In genomic region chr9:56961591-56961990, GRCm38 (mm10) we compare ENCODE assay signal across 27 mouse cellular contexts. TPM values are rescaled to one million over a fixed set of nuclear protein-coding genes. Genes with fewer than 3 reads are reported as not detected.
A peak's percentile ranks its signal among the peaks of the same experiment; 100 is the strongest.
DNase-seq lines count a peak whose midpoint lies in the region; ATAC-seq and TF ChIP-seq lines count a peak whose summit lies in the region.
"Had no signal": no experiment of that assay in that cellular context is flagged by ENCODE, and none has a peak within 500 bp of the region (broad histone marks: within the 10 kb centered on the region; RNA-seq: fewer than 3 reads in every experiment).

No protein-coding gene starts in this region.

- no peaks in the 10 kb centered on the region for H3K9me3 ChIP-seq in hindbrain, postnatal 0 days (ENCODE audit: low read length)
- H3K9me3 ChIP-seq in hindbrain, embryonic 11.5 days (ENCODE audit: control insufficient read depth, low read length), result no peaks in the 10 kb centered on the region
- H3K9me3 ChIP-seq in liver, embryonic 11.5 days (ENCODE audit: control insufficient read depth, low read length), result no peaks in the 10 kb centered on the region
- no peaks in the 10 kb centered on the region for H3K9me3 ChIP-seq in MEL (replicated peaks; ENCODE audit: insufficient read depth, low read length)
- H3K9me3 ChIP-seq in limb, embryonic 10.5 days (replicated peaks), result no peaks in the 10 kb centered on the region
- H3K9me3 ChIP-seq: forebrain, embryonic 15.5 days; limb, embryonic 12.5 days; liver, embryonic 15.5 days; lung, embryonic 15.5 days had no signal

- DNase-seq in hindbrain, postnatal 0 days (ENCODE audit: low spot score), result no peak
- DNase-seq in hindbrain, embryonic 11.5 days (ENCODE audit: low spot score), result no peak
- no peak for DNase-seq in liver, adult 2 months (ENCODE audit: extremely low read depth, low read depth, low spot score)
- no peak for DNase-seq in liver, embryonic 11.5 days (ENCODE audit: low spot score)
- DNase-seq in MEL (ENCODE audit: low read depth, low spot score), result no peak
- DNase-seq in brain, embryonic 14.5 days (ENCODE audit: low read depth), result no peak
- no peak for DNase-seq in limb, embryonic 10.5 days (ENCODE audit: low spot score)
- DNase-seq: adrenal gland, postnatal 25 days; cerebellum, adult 9-10 months; cerebellum, postnatal 36 days; embryo, embryonic 11 days; heart, postnatal 14 days; kidney, postnatal 36 days; spleen, adult 18-20 months; thymus, postnatal 14 days had no signal

- H3K27me3 ChIP-seq in hindbrain, postnatal 0 days (ENCODE audit: insufficient read depth, low read length), result no peaks in the 10 kb centered on the region
- H3K27me3 ChIP-seq in hindbrain, embryonic 11.5 days (ENCODE audit: control insufficient read depth, insufficient read depth, low read length), result no peaks in the 10 kb centered on the region
- no peaks in the 10 kb centered on the region for H3K27me3 ChIP-seq in liver, adult 2 months (ENCODE audit: control insufficient read depth, insufficient read depth, low read length)
- H3K27me3 ChIP-seq in liver, embryonic 11.5 days (replicated peaks; ENCODE audit: control insufficient read depth, insufficient read depth, low read length), result no peaks in the 10 kb centered on the region
- H3K27me3 ChIP-seq in MEL (ENCODE audit: control insufficient read depth in 1 of 2, insufficient read depth in 2 of 2, low read length in 2 of 2), result no peaks in the 10 kb centered on the region
- H3K27me3 ChIP-seq in limb, embryonic 10.5 days (ENCODE audit: low read depth, poor library complexity, severe bottlenecking), result no peaks in the 10 kb centered on the region
- H3K27me3 ChIP-seq: embryonic facial prominence, embryonic 13.5 days; forebrain, embryonic 15.5 days; limb, embryonic 12.5 days; liver, embryonic 15.5 days; lung, embryonic 15.5 days had no signal

- no peak overlapping the region for H3K9ac ChIP-seq in hindbrain, postnatal 0 days (replicated peaks; ENCODE audit: low read length)
- no peak overlapping the region for H3K9ac ChIP-seq in hindbrain, embryonic 11.5 days (ENCODE audit: low read depth, low read length)
- H3K9ac ChIP-seq in liver, adult 2 months (ENCODE audit: low read depth, low read length), result no peak overlapping the region
- no peak overlapping the region for H3K9ac ChIP-seq in liver, embryonic 11.5 days (ENCODE audit: low read depth, low read length)
- no peak overlapping the region for H3K9ac ChIP-seq in MEL (ENCODE audit: control insufficient read depth, low read depth, low read length, poor library complexity, severe bottlenecking)
- H3K9ac ChIP-seq: embryonic facial prominence, embryonic 13.5 days; forebrain, embryonic 15.5 days; limb, embryonic 12.5 days; liver, embryonic 15.5 days; lung, embryonic 15.5 days had no signal

- no peak overlapping the region for H3K4me2 ChIP-seq in hindbrain, postnatal 0 days (ENCODE audit: low read depth, low read length)
- no peak overlapping the region for H3K4me2 ChIP-seq in hindbrain, embryonic 11.5 days (replicated peaks; ENCODE audit: low read depth, low read length)
- H3K4me2 ChIP-seq in liver, embryonic 11.5 days, result no peak overlapping the region
- H3K4me2 ChIP-seq: embryonic facial prominence, embryonic 13.5 days; forebrain, embryonic 15.5 days; limb, embryonic 12.5 days; liver, embryonic 15.5 days; lung, embryonic 15.5 days; midbrain, embryonic 11.5 days had no signal

- 95% methylated on average over 3 of the region's 3 CpGs for WGBS in hindbrain, postnatal 0 days
- 90% methylated on average over 3 of the region's 3 CpGs for WGBS in hindbrain, embryonic 11.5 days
- WGBS in liver, adult 2 months, result 98% methylated on average over 3 of the region's 3 CpGs
- 86% methylated on average over 3 of the region's 3 CpGs for WGBS in liver, embryonic 11.5 days
- 98% methylated on average over 3 of the region's 3 CpGs for WGBS in limb, embryonic 10.5 days

- no peak for TF ChIP-seq RAD21 in MEL (IDR thresholded peaks at IDR 0.05; ENCODE audit: low read depth, low read length)

- no peak overlapping the region for H3K27ac ChIP-seq in hindbrain, postnatal 0 days
- H3K27ac ChIP-seq in hindbrain, embryonic 11.5 days (ENCODE audit: low read depth, low read length), result no peak overlapping the region
- no peak overlapping the region for H3K27ac ChIP-seq in liver, adult 2 months (replicated peaks; ENCODE audit: insufficient read depth, low read depth, low read length)
- H3K27ac ChIP-seq in liver, embryonic 11.5 days (ENCODE audit: low read depth, low read length), result no peak overlapping the region
- H3K27ac ChIP-seq in MEL (ENCODE audit: control insufficient read depth, low read depth, low read length), result no peak overlapping the region
- no peak overlapping the region for H3K27ac ChIP-seq in limb, embryonic 10.5 days
- H3K27ac ChIP-seq: embryonic facial prominence, embryonic 13.5 days; forebrain, embryonic 10.5 days; forebrain, embryonic 15.5 days; hindbrain, embryonic 10.5 days; limb, embryonic 12.5 days; liver, embryonic 15.5 days; lung, embryonic 15.5 days had no signal

- no peak for TF ChIP-seq POLR2A in liver, adult 2 months (IDR thresholded peaks at IDR 0.05; ENCODE audit: extremely low read depth, insufficient read depth, low read length)
- no peak for TF ChIP-seq POLR2A in MEL (IDR thresholded peaks at IDR 0.05; ENCODE audit: control insufficient read depth in 1 of 2, insufficient read depth in 1 of 2, low read depth in 1 of 2, low read length in 2 of 2, poor library complexity in 1 of 2)
- TF ChIP-seq POLR2A in brain, embryonic 14.5 days (IDR thresholded peaks at IDR 0.05; ENCODE audit: borderline replicate concordance, extremely low read depth, insufficient read depth, insufficient read length, poor library complexity, severe bottlenecking), result no peak

- H3K36me3 ChIP-seq in hindbrain, postnatal 0 days (ENCODE audit: insufficient read depth, low read length), result peaks cover 6% of the 10 kb centered on the region
- 0 out of 2 replicates have a peak, but pooled peaks cover 5% of the 10 kb centered on the region for H3K36me3 ChIP-seq in hindbrain, embryonic 11.5 days (ENCODE audit: control insufficient read depth, insufficient read depth, low read length)
- peaks cover 20% of the 10 kb centered on the region for H3K36me3 ChIP-seq in liver, adult 2 months (ENCODE audit: control insufficient read depth, insufficient read depth, low read length)
- peaks cover 13% of the 10 kb centered on the region; the same call in 1 of the 2 replicates for H3K36me3 ChIP-seq in liver, embryonic 11.5 days (ENCODE audit: control insufficient read depth, insufficient read depth, low read length)
- peaks cover 2 to 9% of the 10 kb centered on the region in 2 experiments; a peak in 3 of 4 replicates for H3K36me3 ChIP-seq in MEL (ENCODE audit: control insufficient read depth in 1 of 2, insufficient read depth in 2 of 2, low read length in 2 of 2)
- peaks cover 50% of the 10 kb centered on the region for H3K36me3 ChIP-seq in limb, embryonic 10.5 days

- H3K4me3 ChIP-seq in hindbrain, postnatal 0 days (ENCODE audit: low read length), result no peak overlapping the region
- no peak overlapping the region for H3K4me3 ChIP-seq in hindbrain, embryonic 11.5 days (ENCODE audit: low read depth, low read length)
- H3K4me3 ChIP-seq in liver, adult 2 months (ENCODE audit: insufficient read depth, low read depth, low read length), result no peak overlapping the region
- no peak overlapping the region for H3K4me3 ChIP-seq in liver, embryonic 11.5 days (ENCODE audit: low read depth, low read length)
- H3K4me3 ChIP-seq in MEL (ENCODE audit: control insufficient read depth in 1 of 2, insufficient read depth in 1 of 2, low read depth in 2 of 2, low read length in 2 of 2), result no peak overlapping the region
- H3K4me3 ChIP-seq in limb, embryonic 10.5 days, result no peak overlapping the region
- H3K4me3 ChIP-seq: embryonic facial prominence, embryonic 13.5 days; forebrain, embryonic 10.5 days; forebrain, embryonic 15.5 days; hindbrain, embryonic 10.5 days; limb, embryonic 12.5 days; liver, embryonic 15.5 days; lung, embryonic 15.5 days had no signal

- no peaks in the 10 kb centered on the region for H3K4me1 ChIP-seq in hindbrain, postnatal 0 days (ENCODE audit: insufficient read depth, low read length)
- no peaks in the 10 kb centered on the region for H3K4me1 ChIP-seq in hindbrain, embryonic 11.5 days (replicated peaks; ENCODE audit: control insufficient read depth, insufficient read depth, low read length)
- H3K4me1 ChIP-seq in liver, adult 2 months (ENCODE audit: control insufficient read depth, insufficient read depth, low read length), result no peaks in the 10 kb centered on the region
- H3K4me1 ChIP-seq in liver, embryonic 11.5 days (replicated peaks; ENCODE audit: control insufficient read depth, insufficient read depth, low read length), result no peaks in the 10 kb centered on the region
- peaks cover 3 to 10% of the 10 kb centered on the region in 2 experiments for H3K4me1 ChIP-seq in MEL (ENCODE audit: control insufficient read depth in 1 of 2, insufficient read depth in 2 of 2, low read length in 2 of 2)
- peaks cover 3% of the 10 kb centered on the region; the same call in 1 of the 2 replicates for H3K4me1 ChIP-seq in limb, embryonic 10.5 days
- H3K4me1 ChIP-seq: embryonic facial prominence, embryonic 13.5 days; forebrain, embryonic 10.5 days; forebrain, embryonic 15.5 days; hindbrain, embryonic 10.5 days; limb, embryonic 12.5 days had no signal

- no peaks in the 10 kb centered on the region for H3K79me2 ChIP-seq in liver, adult 2 months (ENCODE audit: control insufficient read depth, insufficient read depth, low read length)
- no peaks in the 10 kb centered on the region for H3K79me2 ChIP-seq in MEL (ENCODE audit: control insufficient read depth, insufficient read depth, low read length, poor library complexity)

- ATAC-seq in hindbrain, postnatal 0 days, result no peak
- ATAC-seq in hindbrain, embryonic 11.5 days (ENCODE audit: low FRiP score), result no peak
- no peak for ATAC-seq in liver, embryonic 11.5 days (replicated peaks; ENCODE audit: low FRiP score)
- ATAC-seq: CD4-positive, CD25-positive, alpha-beta regulatory T cell, adult 4 months; forebrain, embryonic 15.5 days; hindbrain, embryonic 16.5 days; intestine, embryonic 16.5 days; midbrain, embryonic 16.5 days had no signal

- TF ChIP-seq CTCF in hindbrain, postnatal 0 days (IDR thresholded peaks at IDR 0.05; ENCODE audit: low read depth), result peak; percentile 20; the same call in 1 of the 2 replicates
- TF ChIP-seq CTCF in liver, adult 2 months (IDR thresholded peaks at IDR 0.05; ENCODE audit: low read depth, low read length), result peak; percentile 12; the same call in 1 of the 2 replicates
- peak in 2 of 3 experiments; percentile 23 to 29; a peak in 3 of 6 replicates for TF ChIP-seq CTCF in MEL (IDR thresholded peaks at IDR 0.05 in 2 of 3, conservative IDR thresholded peaks at IDR 0.05 in 1 of 3; ENCODE audit: control insufficient read depth in 1 of 3, insufficient read depth in 1 of 3, low read depth in 2 of 3, low read length in 3 of 3, poor library complexity in 1 of 3, severe bottlenecking in 1 of 3)
- TF ChIP-seq CTCF in brain, embryonic 14.5 days (IDR thresholded peaks at IDR 0.05; ENCODE audit: borderline replicate concordance, extremely low read depth, insufficient read depth, insufficient read length), result peak; percentile 11; the same call in 1 of the 2 replicates

- no peak for TF ChIP-seq EP300 in MEL (IDR thresholded peaks at IDR 0.05; ENCODE audit: low read depth in 1 of 2, low read length in 2 of 2)

RNA-seq across cellular contexts. Expression of gene Snupn, which starts 10.9 kb away (rescaled TPM):
- 11.3 and 17.6 TPM in 2 replicates for total RNA-seq in hindbrain, postnatal 0 days (2014; rRNA removed)
- 22.4 and 22.6 TPM in 2 replicates for polyA plus RNA-seq in hindbrain, postnatal 0 days (2015; fragmentation: Nextera tagmentation; extraction: Ambion mirVana)
- polyA plus RNA-seq in hindbrain, embryonic 11.5 days (2014; fragmentation: Nextera tagmentation; extraction: Ambion mirVana), result 26.4 and 30.3 TPM in 2 replicates
- 7.2 and 8.4 TPM in 2 replicates for total RNA-seq in liver, adult 2 months (2014; rRNA removed)
- 3.7 and 4.2 TPM in 2 replicates for polyA plus RNA-seq in liver, adult 2 months (2012; rRNA removed)
- 21.7 and 22.6 TPM in 2 replicates for polyA plus RNA-seq in liver, embryonic 11.5 days (2014; fragmentation: Nextera tagmentation; extraction: Ambion mirVana)
- 13.0 and 14.6 TPM in 2 replicates for total RNA-seq in MEL (2012; rRNA removed)
- polyA plus RNA-seq in MEL (2012; ENCODE audit: insufficient read depth in 1 of 2, insufficient read length in 2 of 2, low read depth in 1 of 2, low replicate concordance in 2 of 2, missing spikeins in 1 of 2), result 10 to 100 TPM in 1 of 2 experiments, not detected in 1; 14.7 TPM
- polyA plus RNA-seq in brain, embryonic 14.5 days (2012; rRNA removed), result 15.2 and 17.6 TPM in 2 replicates
- polyA plus RNA-seq in limb, embryonic 10.5 days (2016; fragmentation: Nextera tagmentation; extraction: Ambion mirVana), result 27.0 and 31.6 TPM in 2 replicates

RNA-seq across cellular contexts. Expression of gene Imp3, which starts 24.3 kb away (rescaled TPM):
- 142 and 178 TPM in 2 replicates for total RNA-seq in hindbrain, postnatal 0 days (2014; rRNA removed)
- 77.2 and 80.5 TPM in 2 replicates for polyA plus RNA-seq in hindbrain, postnatal 0 days (2015; fragmentation: Nextera tagmentation; extraction: Ambion mirVana)
- 66.0 and 70.2 TPM in 2 replicates for polyA plus RNA-seq in hindbrain, embryonic 11.5 days (2014; fragmentation: Nextera tagmentation; extraction: Ambion mirVana)
- total RNA-seq in liver, adult 2 months (2014; rRNA removed), result 35.8 and 45.6 TPM in 2 replicates
- 145 and 151 TPM in 2 replicates for polyA plus RNA-seq in liver, adult 2 months (2012; rRNA removed)
- polyA plus RNA-seq in liver, embryonic 11.5 days (2014; fragmentation: Nextera tagmentation; extraction: Ambion mirVana), result 105 and 110 TPM in 2 replicates
- total RNA-seq in MEL (2012; rRNA removed), result 160 and 183 TPM in 2 replicates
- polyA plus RNA-seq in MEL (2012; ENCODE audit: insufficient read depth in 1 of 2, insufficient read length in 2 of 2, low read depth in 1 of 2, low replicate concordance in 2 of 2, missing spikeins in 1 of 2), result 100 to 1,000 TPM in 1 of 2 experiments, not detected in 1; 154 TPM
- 134 and 190 TPM in 2 replicates for polyA plus RNA-seq in brain, embryonic 14.5 days (2012; rRNA removed)
- 70.5 and 77.9 TPM in 2 replicates for polyA plus RNA-seq in limb, embryonic 10.5 days (2016; fragmentation: Nextera tagmentation; extraction: Ambion mirVana)

RNA-seq across cellular contexts. Expression of gene Ptpn9, which starts 33.1 kb away (rescaled TPM):
- 52.1 and 53.5 TPM in 2 replicates for total RNA-seq in hindbrain, postnatal 0 days (2014; rRNA removed)
- polyA plus RNA-seq in hindbrain, postnatal 0 days (2015; fragmentation: Nextera tagmentation; extraction: Ambion mirVana), result 22.5 and 23.0 TPM in 2 replicates
- 28.1 and 34.0 TPM in 2 replicates for polyA plus RNA-seq in hindbrain, embryonic 11.5 days (2014; fragmentation: Nextera tagmentation; extraction: Ambion mirVana)
- total RNA-seq in liver, adult 2 months (2014; rRNA removed), result 6.5 and 8.2 TPM in 2 replicates
- polyA plus RNA-seq in liver, adult 2 months (2012; rRNA removed), result 10.6 and 12.4 TPM in 2 replicates
- 14.0 and 14.8 TPM in 2 replicates for polyA plus RNA-seq in liver, embryonic 11.5 days (2014; fragmentation: Nextera tagmentation; extraction: Ambion mirVana)
- 10.6 and 12.0 TPM in 2 replicates for total RNA-seq in MEL (2012; rRNA removed)
- polyA plus RNA-seq in MEL (2012; ENCODE audit: insufficient read depth in 1 of 2, insufficient read length in 2 of 2, low read depth in 1 of 2, low replicate concordance in 2 of 2, missing spikeins in 1 of 2), result 10 to 100 TPM in 1 of 2 experiments, not detected in 1; 24.3 TPM
- polyA plus RNA-seq in brain, embryonic 14.5 days (2012; rRNA removed), result 43.9 and 47.6 TPM in 2 replicates
- 24.6 and 27.6 TPM in 2 replicates for polyA plus RNA-seq in limb, embryonic 10.5 days (2016; fragmentation: Nextera tagmentation; extraction: Ambion mirVana)

RNA-seq across cellular contexts. Expression of gene Snx33, which starts 33.4 kb away (rescaled TPM):
- total RNA-seq in hindbrain, postnatal 0 days (2014; rRNA removed), result 6.7 and 9.7 TPM in 2 replicates
- 2.3 and 2.4 TPM in 2 replicates for polyA plus RNA-seq in hindbrain, postnatal 0 days (2015; fragmentation: Nextera tagmentation; extraction: Ambion mirVana)
- 3.3 and 3.8 TPM in 2 replicates for polyA plus RNA-seq in hindbrain, embryonic 11.5 days (2014; fragmentation: Nextera tagmentation; extraction: Ambion mirVana)
- 7.6 and 8.8 TPM in 2 replicates for total RNA-seq in liver, adult 2 months (2014; rRNA removed)
- 8.9 and 10.5 TPM in 2 replicates for polyA plus RNA-seq in liver, adult 2 months (2012; rRNA removed)
- polyA plus RNA-seq in liver, embryonic 11.5 days (2014; fragmentation: Nextera tagmentation; extraction: Ambion mirVana), result 3.8 and 3.9 TPM in 2 replicates
- 2.2 and 2.3 TPM in 2 replicates for total RNA-seq in MEL (2012; rRNA removed)
- polyA plus RNA-seq in MEL (2012; ENCODE audit: insufficient read depth in 1 of 2, insufficient read length in 2 of 2, low read depth in 1 of 2, low replicate concordance in 2 of 2, missing spikeins in 1 of 2), result 1 to 10 TPM in 1 of 2 experiments, not detected in 1; 3.5 TPM
- polyA plus RNA-seq in brain, embryonic 14.5 days (2012; rRNA removed), result 3.0 and 4.0 TPM in 2 replicates
- 9.3 and 11.6 TPM in 2 replicates for polyA plus RNA-seq in limb, embryonic 10.5 days (2016; fragmentation: Nextera tagmentation; extraction: Ambion mirVana)
